Mouse (Mus musculus) embryonic facial prominence, embryonic 11.5 days (tissue): ENCODE data around the gene 6030458C11Rik. TPM values are rescaled to one million over a fixed set of nuclear protein-coding genes. Genes with fewer than 3 reads are reported as not detected.

Experiments used
- ATAC-seq: fragments of 200-750 bp; cut with Nextera tagmentation; replicated peaks from 2 replicates; pipeline ENCODE4 v1.8.0; 2017; ENCODE audit warnings: low read depth; ENCODE audit not compliant: insufficient number of reproducible peaks, low FRiP score, low TSS enrichment
- DNase-seq: peaks from one replicate; pipeline ENCODE4 v3.0.0-alpha.2; 2015; ENCODE audit warnings: low spot score
- H3K27ac ChIP-seq: fragments of 300-500 bp; sonication (generic); replicated peaks from 2 replicates; pipeline ENCODE4 v1.5.1; 2014; ENCODE audit warnings: mild to moderate bottlenecking, low read depth, low read length, control low read depth
- H3K27me3 ChIP-seq: fragments of 300-500 bp; sonication (generic); 2 replicates; pipeline ENCODE4 v1.6.1; 2014; ENCODE audit warnings: mild to moderate bottlenecking, low read length, moderate library complexity, mixed read lengths; ENCODE audit not compliant: control insufficient read depth, insufficient read depth
- H3K36me3 ChIP-seq: fragments of 300-500 bp; sonication (generic); replicated peaks from 2 replicates; pipeline ENCODE4 v1.6.1; 2014; ENCODE audit warnings: low read depth, mild to moderate bottlenecking, low read length, moderate library complexity, mixed read lengths; ENCODE audit not compliant: control insufficient read depth, insufficient read depth
- H3K4me1 ChIP-seq: fragments of 300-500 bp; sonication (generic); 2 replicates; pipeline ENCODE4 v1.6.1; 2014; ENCODE audit warnings: low read length, mixed read lengths; ENCODE audit not compliant: control insufficient read depth, insufficient read depth
- H3K4me2 ChIP-seq: fragments of 300-500 bp; sonication (generic); 2 replicates; pipeline ENCODE4 v1.6.1; 2014; ENCODE audit warnings: low read depth, mild to moderate bottlenecking, control low read depth, low read length, moderate library complexity
- H3K4me3 ChIP-seq: fragments of 300-500 bp; sonication (generic); 2 replicates; pipeline ENCODE4 v1.5.1; 2014; ENCODE audit warnings: low read depth, low read length, control low read depth
- H3K9ac ChIP-seq: fragments of 300-500 bp; sonication (generic); replicated peaks from 2 replicates; pipeline ENCODE4 v1.6.1; 2014; ENCODE audit warnings: mild to moderate bottlenecking, control low read depth, low read length
- H3K9me3 ChIP-seq: fragments of 300-500 bp; sonication (generic); replicated peaks from 2 replicates; pipeline ENCODE4 v1.6.1; 2016; ENCODE audit warnings: mild to moderate bottlenecking, low read length, inconsistent platforms, mixed read lengths; ENCODE audit not compliant: control insufficient read depth
- WGBS: fragments of 180-500 bp; shearing (Covaris S2); extraction: QIAGEN DNeasy Blood & Tissue Kit; methylation state at CpG from one replicate; pipeline ENCODE4 v1.1.7; 2014; 5-methylcytosine and 5-hydroxymethylcytosine counted together
- polyA plus RNA-seq: library from polyadenylated mRNA; unstranded; fragments of >200 nt; fragmentation: Nextera tagmentation; extraction: Ambion mirVana; gene quantifications from 2 replicates; pipeline ENCODE4 v1.2.1, GENCODE M21; 2014

Gene 6030458C11Rik
- polyA plus RNA-seq, 1 experiment from 2014 or later = 22.2 TPM

- ATAC-seq = no peak
- Histone ChIP-seq H3K27me3 (no peaks in the 10 kb centered on the region), H3K4me2 (no peak overlapping the region), H3K36me3 (peaks cover 10% of the 10 kb centered on the region), H3K4me3 (no peak overlapping the region), H3K4me1 (no peaks in the 10 kb centered on the region), H3K9ac (no peak overlapping the region), H3K9me3 (no peaks in the 10 kb centered on the region), H3K27ac (no peak overlapping the region)
- DNase-seq = no peak
- WGBS = 99% methylated on average over 6 of the region's 6 CpGs
Observed at GRCm38 (mm10) chr15:12856780-12857179, 32.3 kb upstream of the 6030458C11Rik start.

- H3K4me3 ChIP-seq = no peak overlapping the region
- ATAC-seq = no peak
- H3K9me3 ChIP-seq = no peaks in the 10 kb centered on the region
- no peak overlapping the region for H3K27ac ChIP-seq
- no peak for DNase-seq
- no peak overlapping the region for H3K9ac ChIP-seq
- WGBS = 98% methylated on average over 8 of the region's 8 CpGs
- H3K36me3 ChIP-seq = peaks cover 10% of the 10 kb centered on the region
- no peak overlapping the region for H3K4me2 ChIP-seq
- no peaks in the 10 kb centered on the region for H3K4me1 ChIP-seq
- H3K27me3 ChIP-seq = no peaks in the 10 kb centered on the region
Observed at GRCm38 (mm10) chr15:12853471-12853870, 29.0 kb upstream of the 6030458C11Rik start.

DNA sequence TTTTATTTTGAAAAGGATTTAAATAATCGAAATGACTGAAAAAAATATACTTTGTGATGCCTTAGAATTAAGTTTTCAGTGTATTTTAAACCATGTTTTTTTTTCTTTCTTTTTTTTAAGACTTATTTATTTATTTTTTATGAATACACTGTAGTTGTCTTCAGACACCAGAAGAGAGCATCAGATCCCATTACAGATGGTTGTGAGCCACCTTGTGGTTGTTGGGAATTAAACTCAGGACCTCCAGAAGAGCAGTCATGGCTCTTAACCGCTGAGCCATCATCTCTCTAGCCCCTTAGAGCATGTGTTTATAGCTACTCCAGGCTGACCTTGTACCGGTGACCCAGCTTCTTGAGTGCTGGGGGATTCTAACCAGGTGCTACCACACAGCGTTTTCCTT is 24.9 kb upstream of the 6030458C11Rik start:
- Histone ChIP-seq H3K4me1 (no peaks in the 10 kb centered on the region), H3K9ac (no peak overlapping the region), H3K9me3 (no peaks in the 10 kb centered on the region), H3K4me2 (no peak overlapping the region), H3K27me3 (no peaks in the 10 kb centered on the region), H3K36me3 (peaks cover 7% of the 10 kb centered on the region), H3K27ac (no peak overlapping the region), H3K4me3 (no peak overlapping the region)
- ATAC-seq (no peak), DNase-seq (no peak)
- WGBS = 87% methylated on average over 4 of the region's 4 CpGs

DNA sequence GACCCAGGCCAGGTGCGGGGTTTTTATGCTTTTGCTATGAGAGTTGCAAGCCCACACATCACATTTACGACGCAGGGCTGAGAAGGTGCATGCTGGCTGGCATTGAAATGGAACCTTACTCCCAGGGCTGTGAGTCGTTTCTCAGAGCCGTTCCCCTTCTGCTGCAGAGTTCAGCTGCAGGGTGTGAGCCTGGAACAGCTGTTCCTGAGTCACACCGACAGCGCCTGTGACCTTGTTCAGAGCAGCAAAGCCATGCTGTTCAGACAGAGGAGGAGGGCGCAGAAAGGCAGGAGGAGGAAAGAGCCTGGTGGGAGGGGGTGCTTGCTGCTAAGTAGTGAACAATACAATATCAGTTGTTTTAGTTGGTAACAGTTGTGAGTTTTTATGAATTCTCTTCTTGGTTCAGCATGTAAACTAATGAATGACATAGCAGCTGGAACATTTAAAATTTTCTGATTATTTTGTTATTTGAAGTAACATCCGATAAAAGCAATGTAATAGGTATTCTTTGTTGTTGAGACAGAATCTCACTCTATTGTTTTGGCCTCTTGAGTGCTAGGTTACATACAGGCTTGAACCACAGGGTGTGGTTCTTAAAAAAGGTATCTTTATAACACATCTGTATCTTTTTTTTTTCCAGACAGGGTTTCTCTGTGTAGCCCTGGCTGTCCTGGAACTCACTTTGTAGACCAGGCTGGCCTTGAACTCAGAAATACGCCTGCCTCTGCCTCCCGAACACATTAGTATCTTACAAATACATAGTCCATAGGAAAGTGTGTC is 23.9 kb upstream of the 6030458C11Rik start:
- no peak overlapping the region for H3K9ac ChIP-seq
- WGBS = 91% methylated on average over 11 of the region's 11 CpGs
- H3K27ac ChIP-seq = no peak overlapping the region
- H3K4me3 ChIP-seq = no peak overlapping the region
- H3K9me3 ChIP-seq = no peaks in the 10 kb centered on the region
- H3K4me2 ChIP-seq = no peak overlapping the region
- ATAC-seq (no peak), DNase-seq (no peak)
- peaks cover 3% of the 10 kb centered on the region for H3K36me3 ChIP-seq
- H3K4me1 ChIP-seq = no peaks in the 10 kb centered on the region
- no peaks in the 10 kb centered on the region for H3K27me3 ChIP-seq

- no peak for ATAC-seq
- no peak overlapping the region for H3K9ac ChIP-seq
- no peak overlapping the region for H3K27ac ChIP-seq
- H3K36me3 ChIP-seq = peaks cover 6% of the 10 kb centered on the region
- no peak overlapping the region for H3K4me2 ChIP-seq
- H3K27me3 ChIP-seq = no peaks in the 10 kb centered on the region
- H3K4me3 ChIP-seq = no peak overlapping the region
- H3K4me1 ChIP-seq = no peaks in the 10 kb centered on the region
- no peaks in the 10 kb centered on the region for H3K9me3 ChIP-seq
- 78% methylated on average over 7 of the region's 7 CpGs for WGBS
- DNase-seq = no peak
Observed at GRCm38 (mm10) chr15:12842833-12843232, 18.4 kb upstream of the 6030458C11Rik start.

- 95% methylated on average over 11 of the region's 11 CpGs for WGBS
- no peak overlapping the region for H3K27ac ChIP-seq
Observed at GRCm38 (mm10) chr15:12840737-12841136, 16.3 kb upstream of the 6030458C11Rik start.

GRCm38 (mm10) chr15:12834231-12834630 is 9.8 kb upstream of the 6030458C11Rik start:
- peaks cover 8% of the 10 kb centered on the region for H3K36me3 ChIP-seq

More at GRCm38 (mm10) chr15:12840737-12841136, 16.3 kb upstream of the 6030458C11Rik start:
- Histone ChIP-seq H3K4me2 (no peak overlapping the region), H3K27me3 (no peaks in the 10 kb centered on the region), H3K9ac (no peak overlapping the region), H3K4me3 (no peak overlapping the region), H3K9me3 (no peaks in the 10 kb centered on the region), H3K4me1 (no peaks in the 10 kb centered on the region), H3K36me3 (peaks cover 9% of the 10 kb centered on the region)
- DNase-seq = no peak
- no peak for ATAC-seq

GRCm38 (mm10) chr15:12833385-12833784 is 8.9 kb upstream of the 6030458C11Rik start:
- H3K4me3 ChIP-seq = no peak overlapping the region
- no peaks in the 10 kb centered on the region for H3K9me3 ChIP-seq
- 97% methylated on average over 31 of the region's 31 CpGs for WGBS
- ATAC-seq = no peak
- no peak for DNase-seq
- H3K36me3 ChIP-seq = peaks cover 10% of the 10 kb centered on the region
- H3K27ac ChIP-seq = no peak overlapping the region
- H3K27me3 ChIP-seq = no peaks in the 10 kb centered on the region
- H3K4me2 ChIP-seq = no peak overlapping the region
- no peaks in the 10 kb centered on the region for H3K4me1 ChIP-seq
- H3K9ac ChIP-seq = no peak overlapping the region

More at GRCm38 (mm10) chr15:12834231-12834630, 9.8 kb upstream of the 6030458C11Rik start:
- Histone ChIP-seq H3K4me1 (no peaks in the 10 kb centered on the region), H3K4me2 (no peak overlapping the region), H3K9ac (no peak overlapping the region), H3K27ac (no peak overlapping the region), H3K4me3 (no peak overlapping the region), H3K27me3 (no peaks in the 10 kb centered on the region), H3K9me3 (no peaks in the 10 kb centered on the region)
- 93% methylated on average over 24 of the region's 24 CpGs for WGBS
- DNase-seq = no peak
- ATAC-seq = 0 out of 2 replicates have a peak, but pooled peaks have one; percentile 23
